Mouse (Mus musculus) right cerebral cortex, postnatal 36 days (tissue): Measurements from ENCODE around the gene Pram1.
"Not testable (repeated sequence)": the region's sequence is repeated elsewhere in the genome, so short reads cannot be mapped to it uniquely, and the experiment has no call there.

Experiments
- DNase-seq, 2 experiments: peaks; one replicate each; pipeline ENCODE4 v3.0.0; 2022; ENCODE audit warnings: low spot score in 2 of 2, mixed read lengths in 1 of 2

The Pram1 gene

GRCm38 (mm10) chr17:33637516-33638276 lies at the start of gene Pram1:
TSS of gene Pram1 (plus strand) at chr17:33638056.
- DNase-seq: no peak

- no peak for DNase-seq
Observed at GRCm38 (mm10) chr17:33597271-33597670, 40.6 kb upstream of the Pram1 start.

- no peak for DNase-seq
Observed at GRCm38 (mm10) chr17:33598506-33598905, 39.4 kb upstream of the Pram1 start.

GRCm38 (mm10) chr17:33599836-33600475 lies 37.9 kb upstream of the Pram1 start:
- DNase-seq: no peak

- DNase-seq: no peak
Observed at GRCm38 (mm10) chr17:33600831-33601230, 37.0 kb upstream of the Pram1 start.

GRCm38 (mm10) chr17:33601947-33602346 lies 35.9 kb upstream of the Pram1 start:
- DNase-seq: no peak

- no peak for DNase-seq
Observed at GRCm38 (mm10) chr17:33607273-33607672, 30.6 kb upstream of the Pram1 start.

DNA sequence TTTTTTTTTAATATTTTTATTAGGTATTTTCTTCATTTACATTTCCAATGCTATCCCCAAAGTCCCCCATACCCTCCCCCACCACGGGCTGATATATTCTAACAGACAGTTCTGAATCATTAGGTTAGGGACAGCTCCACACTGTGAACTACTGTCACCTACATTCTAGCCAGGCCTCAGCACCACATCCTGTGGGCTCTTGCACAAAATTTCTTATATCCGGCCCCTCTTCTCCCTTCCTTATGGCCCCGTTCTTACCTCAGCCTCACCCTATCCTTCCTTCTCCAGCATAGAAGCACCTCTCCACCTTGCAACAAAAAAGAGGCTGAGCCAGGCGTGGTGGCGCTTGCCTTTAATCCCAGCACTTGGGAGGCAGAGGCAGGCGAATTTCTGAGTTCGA lies 27.3 kb upstream of the Pram1 start:
- no peak for DNase-seq

DNA sequence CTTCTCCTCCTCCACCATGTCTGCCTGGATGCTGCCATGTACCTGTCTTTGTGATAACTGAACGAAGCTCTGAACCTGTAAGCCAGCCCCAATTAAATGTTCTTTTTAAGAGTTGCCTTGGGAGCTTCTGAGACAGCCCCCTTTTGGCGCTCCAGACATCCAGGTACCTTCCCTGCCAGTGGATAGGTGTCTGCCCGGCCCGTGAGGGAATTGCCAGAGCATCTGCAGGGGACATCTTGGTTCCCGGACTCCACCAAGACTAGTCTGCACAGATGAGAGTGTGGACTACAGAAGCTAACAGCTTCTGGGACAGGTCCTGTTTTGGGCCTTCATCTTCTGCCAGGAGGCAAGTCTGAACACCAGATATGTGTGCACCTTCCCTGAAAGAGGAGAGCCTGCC lies 24.1 kb upstream of the Pram1 start:
- DNase-seq: not testable (repeated sequence)

DNA sequence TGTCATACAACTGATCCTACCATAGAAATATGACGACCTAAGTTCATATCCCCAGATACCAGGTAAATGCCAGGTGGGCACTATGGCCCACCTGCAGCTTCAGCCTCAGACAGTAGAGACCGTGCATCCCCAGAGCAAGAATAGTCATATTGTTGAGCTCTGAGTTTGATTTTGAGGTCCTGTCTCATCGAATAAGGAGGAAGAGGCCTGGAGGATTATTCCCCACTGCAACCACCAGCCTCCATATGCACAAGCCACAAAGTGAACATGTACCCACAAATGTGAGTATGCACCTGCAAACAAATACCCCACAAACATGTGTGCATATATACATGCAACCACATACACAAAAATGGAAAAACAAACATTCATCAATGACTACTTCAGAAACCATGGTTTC lies 10.6 kb upstream of the Pram1 start:
- DNase-seq: no peak

DNA sequence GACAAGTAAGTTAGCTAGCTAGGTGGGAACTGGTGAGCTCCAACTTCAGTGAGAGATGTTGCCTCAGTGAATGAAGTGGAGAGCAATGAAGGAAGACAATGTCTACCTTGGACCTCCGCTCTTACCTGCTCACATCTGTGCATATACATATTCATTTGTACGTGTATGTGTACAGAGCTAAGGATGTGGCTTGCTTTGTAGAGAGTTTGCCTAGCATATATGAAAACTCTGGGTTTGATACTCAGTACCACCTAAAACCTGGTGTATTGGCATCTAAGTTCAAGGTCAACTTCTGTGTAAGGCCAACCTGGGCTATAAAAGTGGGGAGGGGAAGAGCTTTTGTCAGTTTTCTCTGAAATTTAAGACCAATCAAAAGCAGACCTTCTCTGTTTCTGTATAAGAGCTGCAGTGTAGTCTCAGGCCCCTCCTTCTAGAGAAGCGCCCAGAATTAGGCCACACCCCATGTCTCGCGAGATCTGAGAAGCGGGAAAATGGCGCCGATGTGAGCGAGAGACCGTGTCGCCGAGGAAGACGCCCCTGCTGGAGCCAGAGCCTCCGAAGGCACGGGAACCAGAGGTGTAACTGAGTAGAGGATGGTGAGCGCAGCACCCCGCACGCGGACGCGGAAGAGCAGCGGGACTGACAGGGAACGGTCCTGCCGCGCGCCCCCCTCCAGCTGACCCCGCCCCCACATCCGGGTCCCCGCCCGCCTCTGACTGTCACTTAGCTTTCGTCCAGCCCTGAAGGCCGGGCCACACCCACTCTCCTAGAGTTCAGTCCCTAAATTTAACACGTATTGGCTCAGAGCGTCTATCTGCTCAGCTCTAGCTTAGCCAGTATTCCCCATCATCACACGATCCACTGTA lies 9.0 kb upstream of the Pram1 start, which contains the start of gene Zfp414:
Gene Zfp414, plus strand, starts transcription at position 470 of the 866 bp plus-strand sequence.
- DNase-seq: peak; percentile 81 to 83

GRCm38 (mm10) chr17:33629487-33630125 lies 8.2 kb upstream of the Pram1 start:
- DNase-seq: no peak

DNA sequence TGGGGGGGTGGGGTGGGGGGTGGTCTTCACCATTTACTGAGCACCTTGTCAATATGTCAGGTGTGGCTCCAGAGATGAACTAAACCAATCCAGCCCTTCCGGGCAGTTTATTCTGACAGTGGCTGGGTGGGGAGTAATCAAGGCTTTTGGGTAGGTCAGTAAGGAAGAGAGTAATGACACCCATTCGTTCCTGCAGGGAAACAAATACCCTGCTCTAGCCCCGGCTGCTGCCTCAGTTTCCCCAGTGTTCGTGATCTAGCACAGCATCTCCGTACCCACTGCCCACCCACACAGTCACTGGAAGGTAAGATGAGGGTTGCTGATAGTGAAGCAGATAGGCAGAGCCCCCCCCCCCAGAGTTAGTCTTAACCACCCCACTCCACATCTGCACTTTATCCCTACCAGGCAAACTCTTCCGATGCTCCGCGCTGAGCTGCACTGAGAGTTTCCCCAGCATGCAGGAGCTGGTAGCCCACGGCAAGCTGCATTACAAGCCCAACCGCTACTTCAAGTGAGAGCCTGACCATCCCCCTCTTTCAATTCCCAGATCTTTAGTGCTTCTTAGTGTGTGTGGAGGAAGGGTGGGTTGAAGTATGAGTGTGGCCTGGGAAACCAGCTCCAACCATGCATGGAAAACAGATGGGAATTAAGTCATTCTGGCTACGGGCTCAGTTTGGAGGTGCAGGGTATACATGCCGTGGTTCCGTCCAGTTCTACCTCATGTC lies 7.5 kb upstream of the Pram1 start:
- DNase-seq: no peak

- no peak for DNase-seq
Observed at GRCm38 (mm10) chr17:33631236-33631635, 6.6 kb upstream of the Pram1 start.

GRCm38 (mm10) chr17:33631796-33632195 lies 6.1 kb upstream of the Pram1 start:
- no peak for DNase-seq

DNA sequence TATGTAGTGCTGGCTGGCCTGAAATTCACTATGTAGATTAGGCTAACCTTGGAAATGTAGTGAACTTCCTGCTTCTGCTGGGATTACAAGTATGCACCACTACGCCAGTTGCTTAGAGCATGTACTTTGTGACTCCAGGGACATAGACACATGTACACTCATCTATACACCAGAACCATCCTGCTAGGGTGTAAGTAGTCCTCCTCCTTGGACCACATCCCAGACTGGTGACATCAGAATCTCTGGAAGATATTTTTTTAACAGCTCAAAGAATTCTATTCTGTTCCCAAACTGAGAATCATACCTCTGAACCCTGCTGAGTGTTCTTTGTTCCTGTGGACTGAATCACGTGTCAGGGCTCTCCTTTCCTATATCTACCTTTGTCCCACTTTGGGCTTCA lies 818 bp upstream of the Pram1 start:
- DNase-seq: peak in 1 of 2 experiments; percentile 75

DNA sequence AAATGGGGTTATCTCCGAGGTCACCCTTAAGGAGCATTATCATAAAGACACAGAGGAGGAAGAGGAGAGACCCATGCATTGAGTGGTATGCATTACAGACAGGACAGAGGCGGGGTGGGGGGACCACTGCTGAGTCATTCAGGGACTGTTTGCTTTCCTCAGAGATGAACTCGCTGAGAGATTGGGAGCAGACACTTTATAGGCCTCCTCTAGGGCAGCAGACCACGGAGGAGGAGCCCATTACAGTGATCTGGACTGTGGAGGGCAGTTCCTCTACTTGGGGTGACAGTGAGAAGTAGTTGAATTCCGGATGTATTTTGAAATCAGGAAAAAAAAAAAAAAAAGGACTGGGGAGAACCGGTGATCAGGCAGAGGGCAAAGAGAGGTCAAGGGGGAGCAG lies 1.9 kb downstream of the Pram1 start:
- DNase-seq: no peak

DNA sequence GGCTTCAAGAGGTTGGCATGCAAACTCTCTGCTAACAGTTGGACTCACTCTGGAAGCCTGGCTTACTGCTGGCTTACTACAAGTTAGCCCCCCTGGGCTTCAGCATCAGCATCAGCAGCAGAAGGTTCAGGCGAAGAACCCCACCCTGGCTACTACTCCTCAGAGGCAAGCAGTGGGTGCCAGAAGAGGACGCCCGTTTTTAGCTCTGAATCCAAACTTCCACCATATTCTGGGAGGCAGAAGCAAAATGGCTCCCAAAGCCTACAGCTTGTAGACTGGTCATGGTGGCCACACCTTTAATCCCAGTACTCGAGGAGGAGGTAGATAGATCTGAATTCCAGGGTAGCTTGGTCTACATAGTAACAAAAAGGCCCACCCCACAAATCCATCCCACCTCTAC lies 6.2 kb downstream of the Pram1 start:
- DNase-seq: no peak

DNA sequence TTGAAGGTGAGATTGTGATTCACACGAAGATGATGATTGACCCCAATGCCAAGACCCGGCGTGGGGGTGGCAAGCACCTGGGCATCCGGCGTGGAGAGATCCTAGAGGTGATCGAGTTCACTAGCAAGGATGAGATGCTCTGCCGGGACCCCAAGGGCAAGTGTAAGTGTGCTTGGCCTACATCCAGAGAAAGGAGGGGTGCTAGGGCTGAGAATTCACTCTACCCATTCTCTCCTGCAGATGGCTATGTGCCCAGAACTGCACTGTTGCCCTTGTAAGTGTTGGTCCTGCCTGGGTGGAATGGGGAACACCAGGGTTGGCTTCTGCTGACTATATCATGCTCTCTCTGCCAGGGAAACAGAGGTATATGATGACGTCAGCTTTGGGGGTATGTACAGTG lies 7.2 kb downstream of the Pram1 start:
- DNase-seq: no peak

DNA sequence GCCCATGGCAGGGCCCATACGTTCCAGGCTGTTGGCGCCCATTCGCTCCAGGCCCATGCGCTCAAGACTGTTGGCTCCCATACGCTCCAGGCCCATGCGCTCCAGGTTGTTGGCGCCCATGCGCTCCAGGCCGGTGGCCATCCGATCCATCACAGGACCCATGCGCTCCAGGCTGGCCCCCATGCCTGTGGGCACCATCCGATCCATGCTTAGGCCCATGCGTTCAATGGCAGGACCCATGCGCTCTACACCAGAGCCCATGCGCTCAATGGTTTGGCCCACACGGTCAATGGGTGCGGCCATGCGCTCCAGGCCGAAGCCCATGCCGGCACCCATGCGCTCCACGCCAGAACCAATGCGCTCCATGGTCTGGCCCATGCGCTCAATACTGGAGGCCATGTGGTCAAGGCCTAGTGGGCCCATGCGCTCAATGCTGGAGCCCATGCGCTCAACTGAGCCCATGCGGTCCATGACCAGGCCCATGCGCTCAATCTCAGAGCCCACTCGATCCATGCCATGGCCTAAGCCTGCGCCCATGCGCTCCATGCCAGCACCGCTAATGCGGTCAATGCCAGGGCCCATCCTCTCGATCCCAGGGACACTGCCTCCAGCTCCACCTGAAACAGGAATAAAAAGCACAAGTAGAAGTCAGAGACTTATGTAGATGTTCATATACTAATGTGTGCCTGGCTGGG lies 12.1 kb downstream of the Pram1 start:
- no peak for DNase-seq

DNA sequence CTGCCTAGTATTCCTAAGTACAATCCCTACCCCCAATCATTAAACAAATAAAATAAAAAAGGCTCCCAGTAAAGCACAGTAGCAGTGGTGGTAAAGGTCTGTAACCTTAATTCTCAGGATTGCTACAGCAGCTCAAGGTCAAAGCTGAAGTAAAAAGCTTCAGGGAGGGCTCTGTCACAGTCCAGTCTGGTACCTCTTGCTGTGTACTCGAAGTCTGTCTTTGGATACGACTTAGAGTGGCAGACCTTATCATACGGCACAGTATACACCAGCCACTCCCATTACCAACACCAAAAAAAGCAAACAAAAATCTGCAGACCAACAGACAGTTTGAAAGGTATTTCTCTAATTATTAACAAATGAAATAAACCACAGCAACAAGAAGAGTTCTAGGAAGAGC lies 29.0 kb downstream of the Pram1 start:
- no peak for DNase-seq
